ENCODE assay signal across 9 mouse cellular contexts in genomic region chr17:34700671-34701071, GRCm38 (mm10). TPM values are rescaled to one million over a fixed set of nuclear protein-coding genes. Genes with fewer than 3 reads are reported as not detected.
A peak's percentile ranks its signal among the peaks of the same experiment; 100 is the strongest.
DNase-seq lines count a peak whose midpoint lies in the region; TF ChIP-seq lines count a peak whose summit lies in the region.
"Had no signal": no experiment of that assay in that cellular context is flagged by ENCODE, and none has a peak within 500 bp of the region (broad histone marks: within the 10 kb centered on the region; RNA-seq: fewer than 3 reads in every experiment).

No protein-coding gene starts in this region.

- H3K27ac ChIP-seq in gastrocnemius, adult 2 months: peak overlapping the region; percentile 63

- intact Hi-C loops in gastrocnemius, adult 2 months (cut with DNase I): no loop called here
- intact Hi-C loops in gastrocnemius, postnatal 14 days (cut with DNase I; ENCODE audit: low total_unique reads): no loop called here

- DNase-seq in gastrocnemius, adult 2 months: peak; percentile 56
- no peak for DNase-seq in gastrocnemius, adult 18-20 months (ENCODE audit: low spot score)
- DNase-seq in ovary, postnatal 36 days (ENCODE audit: low spot score): peak; percentile 4
- no peak for DNase-seq in ovary, postnatal 14 days (ENCODE audit: low spot score)
- peak; percentile 67 for DNase-seq in layer of hippocampus, adult 9-11 months
- DNase-seq in telencephalon, adult 2 months (ENCODE audit: low read depth, low spot score): peak; percentile 46
- no peak for DNase-seq in B cell, adult 2 months
- DNase-seq in gastrocnemius, postnatal 14 days: no peak
- DNase-seq: liver, postnatal 0 days had no signal

- no peak for TF ChIP-seq CTCF in gastrocnemius, adult 2 months (IDR thresholded peaks at IDR 0.05)

- H3K4me3 ChIP-seq in gastrocnemius, adult 2 months: no peak overlapping the region

RNA-seq across cellular contexts. Expression of gene Tnxb, which starts 30.3 kb away (rescaled TPM):
- total RNA-seq in gastrocnemius, adult 2 months (2021): 10 to 100 TPM; 30.7 to 41.6 TPM
- 10 to 100 TPM; 28.3 to 32.8 TPM for total RNA-seq in gastrocnemius, adult 18-20 months (2021)
- total RNA-seq in gastrocnemius, postnatal 14 days (2021): 10 to 100 TPM; 69.8 to 85.6 TPM

RNA-seq across cellular contexts. Expression of gene C4b, which starts 43.0 kb away (rescaled TPM):
- 1 to 10 TPM; 2.4 to 3.4 TPM for total RNA-seq in gastrocnemius, adult 2 months (2021)
- total RNA-seq in gastrocnemius, adult 18-20 months (2021): 10 to 100 TPM in 1 of 2 experiments, 1 to 10 TPM in 1; 4.3 to 11.7 TPM
- total RNA-seq in gastrocnemius, postnatal 14 days (2021): 1 to 10 TPM in 1 of 2 experiments, under 1 TPM in 1; 0.93 to 1.8 TPM

RNA-seq across cellular contexts. Expression of gene Atf6b, which starts 53.7 kb away (rescaled TPM):
- 1 to 10 TPM; 7.1 to 9.1 TPM for total RNA-seq in gastrocnemius, adult 2 months (2021)
- 1 to 10 TPM; 5.9 to 7.9 TPM for total RNA-seq in gastrocnemius, adult 18-20 months (2021)
- 10 to 100 TPM in 1 of 2 experiments, 1 to 10 TPM in 1; 8.9 to 11.0 TPM for total RNA-seq in gastrocnemius, postnatal 14 days (2021)

RNA-seq across cellular contexts. Expression of gene Fkbpl, which starts 56.1 kb away (rescaled TPM):
- total RNA-seq in gastrocnemius, adult 2 months (2021): 1 to 10 TPM; 4.5 to 9.3 TPM
- 1 to 10 TPM; 5.7 to 6.0 TPM for total RNA-seq in gastrocnemius, adult 18-20 months (2021)
- total RNA-seq in gastrocnemius, postnatal 14 days (2021): 1 to 10 TPM; 4.6 to 6.4 TPM

Comparison
In these comparisons a context has a peak if more than half of its experiments do, and no peak if none do; other contexts are left out.
1. DNase-seq: peak in gastrocnemius, adult 2 months (single experiment), ovary, postnatal 36 days (single experiment), layer of hippocampus, adult 9-11 months (single experiment) and telencephalon, adult 2 months (single experiment); none in gastrocnemius, adult 18-20 months (single experiment), ovary, postnatal 14 days (single experiment), B cell, adult 2 months (0 of 2) and gastrocnemius, postnatal 14 days (single experiment).